Mouse (Mus musculus): Measurements from ENCODE around the gene Cdkal1.

DNA sequence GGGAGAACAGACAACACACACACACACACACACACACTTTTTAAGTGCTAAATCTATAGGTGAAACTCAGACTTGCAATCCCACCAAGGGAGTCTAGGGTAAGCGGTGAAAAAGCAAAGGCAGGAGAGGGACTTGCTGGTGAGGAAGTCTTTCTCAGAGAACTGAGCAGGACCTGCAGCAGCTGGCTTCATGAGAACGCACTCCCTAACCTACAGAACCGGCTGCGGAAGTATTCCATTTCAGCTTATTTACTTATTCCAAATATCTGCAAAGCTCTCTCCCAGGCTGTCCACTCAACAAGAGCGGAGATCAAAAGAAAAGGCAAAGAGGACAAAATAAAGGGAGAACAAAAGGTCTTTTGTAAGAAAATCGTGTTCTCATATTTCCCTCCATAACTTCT is 8.9 kb upstream of the Cdkal1 start:
- TF ChIP-seq CTCF (IDR thresholded peaks at IDR 0.05; ENCODE audit: control insufficient read depth, insufficient read depth, insufficient read length) (no peak), MAX (IDR thresholded peaks at IDR 0.05) (no peak), USF1 (IDR thresholded peaks at IDR 0.05; ENCODE audit: low read depth) (no peak), MYOG (IDR thresholded peaks at IDR 0.05; ENCODE audit: control insufficient read depth, extremely low read depth, insufficient read length) (no peak), MYOD1 (IDR thresholded peaks at IDR 0.05; ENCODE audit: control insufficient read depth, insufficient read length, low read depth) (no peak)
